Mouse (Mus musculus): ENCODE measurements around the gene Exph5.

The Exph5 gene

GRCm38 (mm10) chr9:53321683-53322082 is 20.2 kb downstream of the Exph5 start:
- no peak for DNase-seq (ENCODE audit: low read depth)

- DNase-seq (ENCODE audit: low read depth): no peak
Observed at GRCm38 (mm10) chr9:53323419-53324251, 22.2 kb downstream of the Exph5 start.

DNA sequence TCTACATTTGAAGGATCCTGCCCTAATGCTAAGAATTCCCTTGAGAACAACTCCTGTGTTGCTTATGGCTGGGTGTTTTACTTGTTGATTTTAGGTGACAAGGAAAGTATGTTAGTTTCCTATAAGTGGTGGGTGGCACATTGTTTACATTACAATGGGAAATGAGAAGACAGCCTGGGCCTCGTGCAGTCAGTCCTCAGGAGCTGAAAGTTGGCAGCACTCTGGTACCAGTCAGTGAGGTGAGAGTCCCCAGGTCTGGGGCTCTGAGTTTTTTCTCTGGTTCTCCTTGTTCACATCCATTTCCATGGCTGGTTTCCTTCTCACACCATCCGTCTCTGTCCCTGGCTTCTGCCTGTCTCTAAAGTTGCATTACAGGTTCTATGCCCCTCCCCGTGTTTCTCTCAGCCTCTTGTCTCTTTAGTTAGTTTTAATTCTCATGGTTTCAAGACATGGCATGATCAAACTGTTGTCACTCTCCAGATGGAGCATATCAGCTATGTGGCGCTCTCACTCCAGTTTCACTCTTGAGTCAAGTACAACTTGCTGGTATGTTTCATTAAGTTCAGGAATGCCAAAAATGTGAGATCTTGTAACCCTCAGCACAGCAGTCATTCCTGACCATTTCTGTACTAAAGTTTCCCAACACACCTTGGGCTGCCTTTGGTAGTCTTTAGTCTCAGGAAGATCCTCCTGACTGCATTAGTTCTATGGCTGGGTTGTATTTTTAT is 24.1 kb downstream of the Exph5 start:
- no peak for DNase-seq (ENCODE audit: low read depth)

GRCm38 (mm10) chr9:53328203-53328602 is 26.7 kb downstream of the Exph5 start:
- DNase-seq (ENCODE audit: low read depth): no peak

- DNase-seq (ENCODE audit: low read depth): no peak
Observed at GRCm38 (mm10) chr9:53329301-53330206, 28.1 kb downstream of the Exph5 start.

DNA sequence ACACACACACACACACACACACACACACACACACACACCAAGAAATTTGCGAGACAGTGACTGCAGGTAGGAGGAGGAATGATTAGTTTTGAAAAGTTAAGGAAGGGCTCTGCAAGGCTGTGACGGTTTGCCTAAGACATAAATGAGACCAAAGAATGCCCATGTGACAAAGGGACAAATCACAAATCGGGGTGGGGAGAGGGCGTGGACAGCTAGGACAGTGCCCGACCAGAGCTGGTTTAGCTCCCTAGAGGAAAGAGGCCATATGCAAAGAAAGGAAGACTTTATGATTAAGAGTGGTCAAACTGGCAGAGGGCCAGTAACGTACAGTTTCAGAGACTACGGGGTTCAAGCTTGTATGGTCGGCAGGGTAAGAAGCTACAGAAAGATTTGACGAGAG is 28.8 kb downstream of the Exph5 start:
- no peak for DNase-seq (ENCODE audit: low read depth)

DNA sequence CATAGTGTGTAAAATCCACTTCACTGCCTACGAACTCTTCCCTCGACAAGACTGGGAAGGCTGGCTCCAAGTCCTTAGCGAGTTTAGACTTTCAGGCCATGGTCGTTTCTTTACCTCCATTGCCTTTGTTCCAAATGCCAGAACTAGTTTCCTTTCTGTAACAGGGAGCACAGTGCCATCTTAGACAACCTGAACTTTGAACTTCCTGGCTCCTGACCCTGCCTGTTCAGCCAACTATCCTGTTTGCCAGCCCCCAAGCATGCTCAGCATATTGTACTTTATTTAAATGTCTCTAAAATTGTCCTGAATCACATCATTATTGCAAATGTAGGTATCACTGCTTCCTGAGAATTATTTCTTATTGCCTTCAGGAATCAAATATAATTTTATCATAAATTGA is 32.0 kb downstream of the Exph5 start:
- no peak for DNase-seq (ENCODE audit: low read depth)

DNA sequence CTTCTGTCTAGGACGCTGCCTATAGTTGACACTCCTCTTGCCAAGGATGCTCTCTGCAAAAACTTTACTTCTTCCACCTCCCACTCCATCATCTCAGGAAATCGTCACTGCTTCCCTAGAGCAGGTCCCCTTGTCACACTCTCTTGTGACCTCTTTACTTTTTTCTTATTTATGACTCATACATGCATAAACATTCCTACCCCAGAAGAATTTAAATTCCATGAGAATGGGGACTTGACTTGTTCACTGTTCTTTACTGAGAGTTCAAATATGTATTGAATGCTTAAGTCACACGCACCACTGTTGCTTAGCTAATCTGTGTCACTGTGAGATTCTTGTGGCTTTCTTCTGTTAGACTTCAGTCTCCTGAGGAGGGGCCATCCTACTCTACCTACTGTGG is 33.7 kb downstream of the Exph5 start:
- DNase-seq (ENCODE audit: low read depth): no peak

- DNase-seq (ENCODE audit: low read depth): no peak
Observed at GRCm38 (mm10) chr9:53339603-53340002, 38.1 kb downstream of the Exph5 start.

- DNase-seq (ENCODE audit: low read depth): no peak
Observed at GRCm38 (mm10) chr9:53340328-53340916, 39.0 kb downstream of the Exph5 start.

GRCm38 (mm10) chr9:53340969-53341368 is 39.5 kb downstream of the Exph5 start:
- DNase-seq (ENCODE audit: low read depth): no peak

- no peak for DNase-seq (ENCODE audit: low read depth)
Observed at GRCm38 (mm10) chr9:53341981-53342380, 40.5 kb downstream of the Exph5 start.

DNA sequence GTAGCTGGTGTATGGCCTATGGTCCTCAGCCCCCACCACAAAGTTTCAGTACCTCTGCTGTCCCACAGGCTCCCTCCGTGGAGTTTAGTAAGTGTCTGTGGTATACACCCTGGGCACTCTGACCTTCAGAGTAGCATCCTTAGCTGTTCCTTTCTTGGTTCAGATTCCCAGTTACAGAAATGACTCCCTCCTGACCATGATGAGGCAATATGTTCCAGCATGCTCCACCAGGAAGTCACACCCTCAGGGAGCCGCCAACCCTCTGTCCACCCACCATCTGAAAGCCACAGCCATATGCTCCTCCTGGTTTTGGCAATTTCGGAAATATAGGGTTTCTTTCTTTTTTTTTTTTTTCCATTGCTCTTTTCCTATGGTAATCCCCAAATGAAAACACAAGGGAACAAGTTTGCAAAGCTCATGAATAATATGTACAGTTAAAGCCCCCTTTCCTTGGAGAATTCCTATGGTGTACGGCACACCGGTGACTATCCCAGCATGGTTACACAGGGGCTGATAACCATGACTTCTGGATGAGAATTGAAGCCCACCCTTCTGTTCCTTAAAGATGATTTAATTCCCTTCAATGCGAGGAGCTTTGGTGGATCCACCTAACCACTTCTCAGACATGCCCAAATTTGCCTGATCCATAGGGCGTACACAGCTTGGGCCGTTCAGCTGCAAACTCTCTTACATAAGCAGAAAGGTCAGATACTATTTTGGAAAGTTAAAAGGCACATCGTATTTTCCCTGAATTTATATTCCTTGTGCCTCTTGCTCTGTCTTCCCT is 43.4 kb downstream of the Exph5 start:
- peak; percentile 5 for DNase-seq (ENCODE audit: low read depth)

DNA sequence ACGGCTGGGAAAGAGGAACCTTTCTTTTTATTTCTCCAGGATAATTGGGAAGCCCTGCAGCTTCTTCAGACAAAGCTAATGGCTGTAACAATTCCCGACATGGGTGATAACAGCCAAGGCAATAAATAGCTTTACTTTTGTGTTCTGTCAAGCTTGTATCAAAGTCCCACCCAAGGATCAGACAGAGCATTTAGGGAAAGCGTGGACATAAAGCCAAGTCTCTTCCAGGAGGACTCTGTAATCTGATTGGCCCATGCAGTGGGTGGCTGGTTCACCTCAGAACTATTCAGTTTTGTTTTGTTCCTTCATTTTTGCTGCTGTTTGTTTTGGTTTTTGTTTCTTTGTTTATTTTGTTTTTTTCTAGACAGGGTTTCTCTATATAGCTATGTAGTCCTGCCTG is 44.3 kb downstream of the Exph5 start:
- no peak for DNase-seq (ENCODE audit: low read depth)

DNA sequence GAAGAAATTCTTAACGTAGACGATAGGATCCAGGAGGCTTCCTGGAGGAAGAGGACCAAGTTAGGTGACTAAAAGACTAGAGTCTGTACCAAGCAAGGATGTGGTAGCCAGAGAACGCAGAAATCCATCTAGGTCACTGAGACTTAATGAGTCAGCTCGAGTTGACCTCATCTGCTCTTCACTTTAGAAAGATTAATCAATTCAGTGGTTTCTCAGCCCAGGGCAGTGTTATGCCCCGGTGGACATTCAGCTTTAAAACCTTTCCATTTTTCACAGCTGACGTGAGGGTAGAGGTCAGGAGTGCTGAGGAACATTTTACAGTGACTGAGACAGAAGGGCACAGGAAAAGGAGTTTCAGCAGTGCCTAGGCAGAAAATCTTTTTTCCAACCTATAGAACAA is 44.9 kb downstream of the Exph5 start:
- peak; percentile 8 for DNase-seq (ENCODE audit: low read depth)

DNA sequence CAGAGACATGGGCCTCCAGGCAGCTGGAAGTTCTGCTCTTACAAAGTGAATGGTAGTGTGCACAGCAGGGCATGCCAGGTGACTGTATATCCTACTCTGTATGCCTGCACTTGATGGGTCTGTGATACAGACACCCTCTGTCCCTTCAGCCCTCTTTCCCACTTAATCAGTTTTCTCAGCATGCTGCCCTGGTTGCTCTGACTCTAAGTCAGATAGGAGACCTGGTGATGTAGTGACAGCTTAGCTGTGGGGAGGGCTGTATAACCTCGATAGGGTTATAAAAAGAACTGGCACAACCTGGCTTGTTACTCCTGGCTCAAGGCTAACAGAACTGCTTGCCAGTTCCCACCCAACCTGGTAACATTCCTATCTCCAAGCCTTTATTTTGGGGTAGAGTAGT is 47.7 kb downstream of the Exph5 start:
- no peak for DNase-seq (ENCODE audit: low read depth)

DNA sequence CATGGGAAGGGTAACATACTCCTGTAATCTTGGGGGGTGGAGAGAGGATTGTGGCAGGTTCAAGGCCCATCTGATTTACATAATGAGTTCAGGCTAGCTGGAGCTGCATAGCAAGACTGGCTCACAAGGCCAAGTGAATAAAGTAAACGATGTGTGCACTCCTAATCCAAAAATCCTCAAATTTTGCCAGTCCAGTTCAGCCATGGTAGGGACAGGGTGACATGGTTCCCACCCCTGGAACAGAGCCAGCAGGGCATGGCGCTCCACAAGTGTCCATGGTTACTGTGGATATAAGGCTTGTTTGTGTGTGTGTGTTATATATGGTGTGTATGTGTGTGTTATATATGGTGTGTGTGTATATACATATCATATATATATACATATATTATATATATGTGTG is 48.9 kb downstream of the Exph5 start:
- DNase-seq (ENCODE audit: low read depth): no peak

DNA sequence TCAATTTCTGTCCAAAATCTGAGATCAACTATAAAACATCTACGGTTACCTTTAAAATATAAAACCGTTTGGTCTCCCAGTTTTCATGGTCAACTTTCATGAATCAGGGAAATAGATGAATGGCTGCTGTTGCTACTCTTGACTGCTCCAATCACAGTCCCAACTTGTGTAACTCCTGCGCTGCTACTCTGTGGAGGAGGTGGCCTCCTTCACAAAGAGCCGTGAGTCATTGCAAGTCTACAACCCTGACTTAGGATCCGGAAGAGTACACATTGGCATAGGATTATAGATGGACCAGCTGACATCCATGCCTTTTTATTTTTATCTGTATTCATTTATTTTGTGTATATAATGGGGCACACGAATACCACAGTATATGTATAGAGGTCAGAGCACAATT is 50.4 kb downstream of the Exph5 start:
- no peak for DNase-seq (ENCODE audit: low read depth)

DNA sequence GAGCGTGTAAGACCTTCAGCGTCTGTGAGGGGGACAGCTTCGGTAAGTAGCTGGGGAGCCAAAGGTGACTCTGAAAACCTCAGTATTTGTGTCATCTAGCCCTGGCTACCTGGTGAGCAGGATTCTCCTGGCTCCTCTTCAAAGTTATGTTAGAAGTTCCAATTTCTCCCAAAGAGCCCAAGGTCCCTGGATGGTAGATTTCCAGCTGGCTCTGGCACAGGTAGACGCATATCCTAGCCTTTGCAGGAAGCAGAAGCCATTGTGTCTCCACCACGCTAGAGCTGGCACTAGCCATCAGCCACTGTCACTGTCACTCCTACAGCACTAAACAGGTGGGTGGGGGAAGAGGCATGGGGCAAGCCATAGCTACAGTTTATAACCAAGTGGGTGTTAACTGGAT is 51.7 kb downstream of the Exph5 start:
- DNase-seq (ENCODE audit: low read depth): no peak

DNA sequence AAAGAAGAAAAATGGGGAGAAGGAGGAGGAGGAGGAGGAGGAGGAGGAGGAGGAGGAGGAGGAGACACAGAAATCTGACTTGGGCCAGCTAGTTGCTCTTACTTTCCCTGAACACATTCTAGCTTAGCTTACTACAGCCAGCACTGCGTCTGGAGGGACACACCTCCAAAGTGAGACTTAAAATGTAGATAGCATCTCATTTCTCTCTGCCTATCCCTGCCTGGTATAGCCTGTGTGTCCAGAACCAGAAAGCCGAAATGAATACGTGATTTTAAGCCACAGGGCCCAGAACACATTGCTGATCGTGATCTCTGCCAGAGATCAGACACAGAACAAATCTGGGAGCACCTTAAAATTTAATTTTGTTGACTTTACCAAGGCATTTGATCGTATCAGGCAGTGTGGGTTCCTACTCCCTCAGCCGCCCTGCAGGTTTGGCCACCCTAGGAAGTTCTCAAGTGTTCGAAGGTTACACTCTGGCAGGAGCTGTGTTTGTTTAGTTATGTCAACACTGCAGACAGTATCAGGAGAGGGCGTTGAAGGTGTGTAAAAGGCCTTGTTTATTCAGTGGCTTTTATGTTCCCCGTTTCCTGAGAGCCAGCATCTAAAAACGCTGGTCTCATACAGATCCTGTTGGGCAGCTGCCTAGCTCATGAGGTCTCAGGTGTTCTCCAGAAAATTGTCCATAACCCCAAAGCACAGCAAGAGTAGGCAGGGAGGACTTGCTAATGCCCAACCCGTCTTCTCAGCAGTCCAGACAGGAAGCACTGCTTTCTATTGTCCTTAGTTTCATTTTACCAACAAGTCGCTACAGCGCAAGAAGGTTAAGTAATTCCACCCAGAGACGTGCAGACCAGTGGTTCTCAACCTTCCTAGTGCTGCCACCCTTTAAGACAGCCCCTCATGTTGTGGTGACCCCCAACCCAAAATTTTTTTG is 55.0 kb downstream of the Exph5 start:
- DNase-seq (ENCODE audit: low read depth): peak; percentile 66
